Mouse (Mus musculus) thymus, adult 18-20 months (tissue): Measurements from ENCODE around the gene Wwox.

Source experiments
- DNase-seq, 2 experiments: peaks; one replicate each; pipeline ENCODE4 v3.0.0; 2022; ENCODE audit warnings: mixed read lengths in 2 of 2

The Wwox gene

DNA sequence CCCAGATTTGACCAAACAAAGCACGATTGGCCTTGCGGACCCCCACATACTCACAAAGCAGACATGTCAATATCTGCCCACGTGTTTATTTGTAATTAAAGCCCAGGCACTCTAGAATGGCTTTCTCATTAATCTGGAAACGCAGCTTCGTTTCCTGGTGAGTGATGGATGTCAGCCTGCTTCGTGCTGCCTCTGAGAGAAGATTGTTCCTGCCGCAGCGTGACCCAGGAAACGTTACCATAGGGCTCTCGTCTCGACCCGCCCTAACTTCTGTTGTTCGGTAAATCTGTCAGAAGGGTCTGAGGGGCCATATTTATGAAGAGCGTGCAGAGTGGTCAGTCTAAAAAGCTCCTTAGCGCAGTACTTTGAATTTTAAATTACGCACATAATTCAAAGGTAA lies 164.9 kb downstream of the Wwox start:
- no peak for DNase-seq

DNA sequence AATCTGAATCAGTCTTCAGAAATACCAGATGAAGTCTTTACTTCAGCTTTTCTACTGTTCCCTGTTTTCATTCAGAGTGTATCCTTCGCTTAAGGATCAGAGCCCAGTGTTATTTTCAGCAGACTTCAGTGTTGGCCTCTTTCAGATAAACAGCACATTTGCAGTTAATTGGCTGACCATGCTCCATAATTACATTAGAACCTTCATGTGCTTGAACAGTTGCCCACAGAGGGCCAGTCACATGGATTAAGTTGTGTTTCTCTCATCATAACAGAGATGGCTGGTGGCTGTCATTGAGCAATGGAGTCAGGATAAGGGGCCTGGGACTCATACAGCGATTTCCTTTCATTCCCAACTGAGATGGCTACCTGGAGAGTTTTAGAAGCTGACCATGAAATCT lies 166.2 kb downstream of the Wwox start:
- no peak for DNase-seq

DNA sequence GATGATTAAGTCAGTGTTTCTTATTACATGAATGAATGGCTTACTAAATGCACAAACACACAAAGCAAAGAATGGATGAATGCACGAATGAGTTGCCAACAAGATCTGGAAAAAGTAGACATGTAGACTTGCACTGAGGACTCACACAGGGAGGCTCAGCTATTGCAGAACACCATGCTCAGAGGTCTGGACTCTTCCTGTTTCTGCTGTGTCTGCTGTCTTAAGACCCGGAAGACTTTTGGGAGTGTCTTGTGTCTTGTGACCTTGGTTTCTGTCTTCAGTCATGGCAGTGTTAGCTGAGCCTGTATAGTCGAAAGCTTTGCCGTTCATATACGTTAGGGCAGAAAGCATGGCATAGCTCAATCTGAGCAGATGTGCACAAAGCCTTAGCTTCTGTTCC lies 169.9 kb downstream of the Wwox start:
- no peak for DNase-seq

DNA sequence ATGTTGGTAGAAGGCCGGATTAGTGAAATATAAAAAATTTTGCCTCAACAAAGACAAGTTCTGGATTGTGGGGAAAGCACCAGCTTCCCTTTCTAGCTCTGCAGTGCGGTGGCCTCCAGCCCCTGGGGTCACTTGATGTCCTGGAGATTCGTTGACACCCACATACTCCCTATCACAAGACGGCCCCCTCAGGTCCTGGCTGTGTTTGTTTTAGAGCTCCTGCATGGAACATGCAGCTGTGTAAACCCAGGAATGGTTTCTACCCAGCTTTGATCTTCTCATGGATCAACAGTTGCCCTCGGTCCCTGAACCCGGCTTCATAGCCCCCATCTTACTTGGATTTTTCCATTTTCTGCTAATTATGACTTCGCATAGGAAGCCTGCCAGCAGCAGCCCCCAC lies 171.6 kb downstream of the Wwox start:
- DNase-seq: no peak

DNA sequence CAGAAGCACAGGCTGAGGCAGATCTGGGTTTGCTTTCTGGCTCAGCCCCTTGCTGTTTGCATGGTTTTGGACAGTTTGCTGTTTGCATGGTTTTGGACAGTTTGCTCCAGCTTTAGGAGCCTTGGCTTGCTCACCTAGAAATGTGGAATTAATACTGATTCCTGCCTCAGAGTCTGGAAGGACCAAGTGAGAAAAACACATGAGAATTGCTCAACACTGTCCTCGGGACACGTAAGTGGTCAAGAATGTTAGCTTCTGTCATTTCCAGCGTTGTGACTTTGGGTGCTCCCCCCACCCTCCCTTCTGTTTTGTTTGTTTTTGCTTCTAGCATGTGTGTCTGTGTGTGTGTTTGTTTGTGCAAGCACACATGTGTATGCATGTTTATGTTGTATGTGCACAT lies 172.6 kb downstream of the Wwox start:
- no peak for DNase-seq

DNA sequence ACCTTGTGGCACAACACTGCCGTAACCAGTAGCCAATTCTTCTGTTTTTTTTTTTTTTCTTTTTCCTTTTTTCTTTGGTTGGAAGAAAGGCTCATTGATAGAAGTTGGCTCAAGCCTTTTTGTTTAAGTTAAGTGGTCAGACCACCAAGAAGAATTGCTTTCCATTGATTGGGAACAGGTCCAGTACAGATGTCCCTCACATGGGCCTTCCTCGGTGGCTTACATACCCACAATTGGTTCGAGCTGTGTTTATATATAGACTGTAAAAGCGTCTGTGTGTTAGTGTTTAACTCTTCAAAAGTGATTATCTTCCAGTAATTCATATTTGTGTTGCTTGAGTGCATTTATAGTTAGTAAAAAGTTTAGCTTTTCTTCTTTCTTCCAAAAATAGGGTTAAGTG lies 176.0 kb downstream of the Wwox start:
- DNase-seq: no peak

DNA sequence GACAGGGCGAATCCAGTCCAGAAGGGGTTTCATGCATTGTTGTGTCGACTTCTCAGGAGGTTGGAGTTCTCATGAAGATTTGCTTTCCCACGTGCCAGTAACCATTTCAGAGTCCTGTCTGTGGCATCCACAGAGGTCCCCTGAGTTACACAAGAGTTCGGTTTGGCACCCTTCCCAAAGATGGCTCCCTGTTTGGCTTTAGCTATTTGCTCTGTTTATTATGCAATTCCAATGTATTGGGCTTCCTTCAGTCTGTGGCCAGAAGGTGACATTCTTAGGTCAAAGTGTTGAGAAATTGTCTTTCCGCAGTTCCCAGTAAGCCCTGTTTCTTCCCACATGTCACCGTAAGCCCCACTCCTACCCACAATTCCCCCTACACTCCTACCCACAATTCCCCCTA lies 176.5 kb downstream of the Wwox start:
- no peak for DNase-seq

DNA sequence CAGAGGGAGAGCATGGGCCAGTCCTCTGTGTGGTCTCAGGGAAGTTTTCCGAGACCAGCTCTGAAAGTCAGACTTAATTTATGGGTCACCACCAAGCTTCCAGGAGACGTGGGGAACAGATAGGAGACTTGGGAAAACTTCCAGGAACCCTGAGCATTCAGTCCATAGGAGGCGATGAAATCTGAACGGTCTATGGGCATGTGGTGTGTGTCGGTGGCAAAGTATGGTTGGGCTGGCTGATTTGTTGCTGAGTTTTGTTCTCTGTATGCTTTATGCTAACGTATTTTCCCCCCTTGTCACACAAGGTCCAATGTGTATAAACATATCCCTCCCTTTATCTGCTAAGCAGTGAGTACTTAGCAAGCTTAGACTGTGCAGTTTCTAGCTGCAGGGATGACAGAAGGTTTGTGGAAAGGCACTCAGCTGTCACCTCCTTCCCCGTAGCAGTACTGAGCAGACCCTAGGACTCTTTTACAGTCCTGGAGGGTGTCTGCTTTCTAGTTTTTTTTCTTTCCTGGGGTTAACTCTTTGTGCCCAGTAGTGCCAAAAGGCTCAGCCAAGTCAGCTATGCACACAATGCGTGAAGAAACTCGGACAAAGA lies 179.6 kb downstream of the Wwox start:
- DNase-seq: no peak

DNA sequence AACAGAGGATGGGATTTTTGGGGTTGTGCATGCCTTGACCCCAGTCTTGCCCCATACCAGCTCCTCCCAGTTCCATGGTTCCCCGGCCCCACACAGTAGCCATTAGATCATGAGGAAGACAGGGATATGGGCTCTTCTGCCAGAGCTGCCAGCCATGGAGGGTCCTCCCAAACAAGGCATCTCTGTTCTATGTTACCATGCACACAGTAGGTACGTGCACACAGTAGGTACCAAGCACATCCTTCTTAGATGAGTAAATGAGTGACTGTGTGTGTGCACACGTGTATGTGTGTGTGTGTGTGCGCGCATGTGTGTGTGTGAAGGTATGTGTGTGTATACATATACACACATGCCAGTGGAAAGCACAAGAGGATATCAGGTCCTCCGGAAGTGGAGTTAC lies 185.9 kb downstream of the Wwox start:
- DNase-seq: no peak

DNA sequence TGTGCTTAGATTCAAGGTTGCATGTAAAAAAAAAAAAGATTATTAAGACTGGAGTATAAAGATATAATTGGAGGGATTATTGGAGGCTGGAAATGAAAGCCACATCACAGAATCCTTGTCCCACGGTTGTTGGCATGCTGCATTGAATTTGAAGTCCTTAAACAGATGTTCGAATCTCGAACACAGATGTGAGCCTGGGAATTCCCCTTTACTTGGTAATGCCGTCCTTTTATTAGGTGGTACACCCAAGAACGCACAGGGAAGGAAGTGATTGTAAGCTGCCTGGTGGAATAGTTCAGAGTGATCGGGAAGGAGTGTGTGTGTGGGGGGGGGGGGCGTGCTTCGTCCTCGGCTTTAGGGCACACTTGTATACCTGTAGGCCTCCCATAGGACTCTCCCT lies 187.4 kb downstream of the Wwox start:
- DNase-seq: no peak

DNA sequence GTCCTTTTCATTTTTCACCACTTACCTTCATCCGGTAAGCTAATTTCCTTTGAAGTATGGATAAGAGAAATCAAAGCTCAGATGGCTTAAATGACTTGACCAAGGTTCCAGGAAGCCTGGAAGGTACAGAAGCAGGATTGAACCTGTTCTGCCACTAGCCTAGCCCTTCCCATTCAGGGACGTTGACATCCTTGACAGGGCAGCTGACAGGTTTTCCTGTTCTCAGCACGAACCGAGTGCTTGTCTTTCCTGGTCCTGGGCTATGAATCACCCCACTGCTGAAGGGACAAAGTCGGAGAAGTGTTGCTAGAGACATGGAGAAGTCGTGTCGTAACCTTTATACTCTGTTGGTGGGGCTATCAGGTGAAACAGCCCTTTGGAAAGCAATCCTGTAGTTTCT lies 190.3 kb downstream of the Wwox start:
- no peak for DNase-seq

DNA sequence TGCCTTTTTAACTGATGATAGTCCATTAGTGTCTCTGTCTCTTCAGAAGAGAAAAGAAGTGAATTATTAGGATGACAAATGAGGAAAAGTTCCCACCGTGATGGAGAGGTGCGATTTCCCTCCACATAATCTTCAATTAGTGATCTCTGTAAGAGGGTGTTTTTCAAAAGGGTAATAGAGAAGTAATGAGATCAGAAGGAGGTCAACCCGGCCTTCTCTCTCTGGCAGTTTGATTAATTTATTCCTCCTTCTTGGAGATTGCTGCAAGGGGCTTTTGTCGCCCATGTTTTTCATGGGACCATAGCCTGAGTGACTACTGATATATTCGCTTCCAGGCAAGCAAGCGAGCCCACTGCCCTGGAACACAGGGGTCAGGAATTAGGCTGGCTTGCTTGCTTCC lies 191.6 kb downstream of the Wwox start:
- DNase-seq: no peak

DNA sequence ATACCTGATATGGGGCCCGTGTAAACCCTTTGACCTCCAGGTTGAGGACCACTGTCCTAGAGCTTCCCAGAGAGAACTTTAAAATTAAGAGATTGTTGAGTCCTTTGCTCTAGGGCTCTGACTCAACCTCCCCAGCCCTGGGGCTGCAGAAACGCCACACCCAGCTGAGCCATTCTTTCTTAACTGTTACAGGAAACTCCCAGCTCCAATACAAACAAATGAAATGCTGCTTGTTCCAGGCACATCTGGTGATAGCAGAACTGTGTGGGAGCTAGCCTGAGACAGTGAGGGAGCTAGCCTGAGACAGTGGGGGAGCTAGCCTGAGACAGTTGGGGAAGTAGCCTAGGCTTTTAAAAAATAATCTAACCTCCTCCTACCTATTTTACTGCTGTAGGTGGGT lies 194.7 kb downstream of the Wwox start:
- DNase-seq: no peak

DNA sequence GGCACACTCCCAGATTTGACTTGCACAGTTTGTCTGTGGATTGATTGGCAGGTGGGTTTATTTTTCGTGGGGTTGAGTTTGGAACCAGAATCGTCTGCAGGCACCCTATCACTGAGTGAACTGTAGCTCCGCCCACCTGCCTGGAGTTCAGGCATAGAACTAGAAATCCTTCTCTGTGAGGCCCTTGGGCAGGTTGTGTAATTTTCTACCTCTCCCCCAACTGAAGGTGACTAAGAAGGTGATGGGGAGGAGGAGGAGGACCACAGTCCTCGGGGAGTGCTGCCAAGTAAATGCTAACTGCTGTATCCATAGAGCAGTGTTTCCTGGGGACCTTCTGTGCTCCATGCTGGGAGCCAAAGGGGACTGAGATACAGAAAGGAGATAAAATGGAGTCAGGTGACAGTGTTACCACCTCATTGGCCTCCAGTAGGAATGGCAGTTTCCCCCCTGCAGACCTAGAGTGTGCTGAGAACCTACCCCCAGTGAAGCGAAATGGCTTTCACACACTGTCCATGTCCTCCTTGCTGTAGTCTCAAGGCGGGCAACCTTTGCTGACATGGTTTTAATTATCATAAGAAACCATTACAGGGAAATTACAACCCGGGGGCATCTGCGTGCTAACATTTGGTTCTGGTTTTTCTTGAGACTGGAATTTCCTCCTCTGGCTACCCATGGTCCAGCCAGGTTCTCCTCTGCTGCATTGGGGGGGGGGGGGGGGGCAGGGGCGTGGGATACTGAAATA lies 195.4 kb downstream of the Wwox start:
- no peak for DNase-seq

DNA sequence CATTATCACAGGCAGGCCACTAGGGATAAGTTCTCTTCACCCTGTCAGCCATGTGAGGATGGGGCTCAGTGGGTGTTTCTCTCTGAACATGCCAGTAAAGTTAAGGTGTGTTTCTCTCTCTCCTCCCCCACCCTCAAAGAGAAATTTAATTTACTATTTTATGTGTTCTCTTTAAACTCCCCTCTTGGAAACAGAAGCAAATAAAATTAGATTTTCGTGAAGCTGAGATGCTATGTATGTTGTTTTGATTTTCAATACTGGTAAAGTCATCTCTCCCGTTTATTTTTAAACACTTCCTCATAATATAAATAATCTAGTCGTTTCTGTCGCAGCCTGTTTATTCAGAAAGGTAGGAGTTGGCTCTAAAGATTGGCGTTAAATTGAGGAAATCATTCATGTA lies 196.9 kb downstream of the Wwox start:
- DNase-seq: no peak

DNA sequence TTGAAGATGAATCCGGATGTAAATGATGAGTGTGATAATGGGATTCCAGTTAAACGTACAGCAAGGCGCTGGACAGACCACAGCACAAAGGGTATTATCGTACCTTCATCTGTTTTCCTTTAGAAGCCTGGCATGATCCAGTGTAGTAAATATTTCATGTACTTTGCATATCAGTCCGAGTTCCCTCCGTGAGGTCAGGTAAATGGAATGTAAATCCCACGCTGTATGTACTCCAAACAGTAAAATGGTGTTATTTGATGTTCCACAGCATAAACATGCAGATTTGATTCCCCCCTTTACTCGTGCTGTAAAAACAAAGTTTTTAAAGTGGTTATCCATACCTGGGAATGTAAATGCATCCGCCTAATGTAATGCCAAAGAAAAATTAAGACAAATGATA lies 202.4 kb downstream of the Wwox start:
- no peak for DNase-seq

DNA sequence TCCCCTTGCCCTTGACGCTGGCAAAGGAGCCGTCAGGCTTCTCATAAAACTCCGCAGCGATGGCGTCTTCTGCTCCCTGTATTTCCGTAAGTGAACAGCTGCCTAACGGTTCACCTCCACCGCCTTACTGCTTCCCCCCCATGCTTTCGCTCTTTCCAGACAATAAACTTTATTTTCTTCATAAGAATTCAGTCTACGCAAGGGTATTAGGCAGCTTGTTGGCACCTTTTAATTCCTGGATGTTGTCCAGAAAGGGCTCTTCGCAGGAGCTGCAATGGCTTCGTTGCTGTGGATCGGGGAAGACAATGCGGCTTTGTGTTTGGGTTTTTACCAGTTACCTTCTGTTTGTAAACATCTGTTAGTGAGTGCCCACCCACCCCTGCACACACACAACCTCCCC lies 211.3 kb downstream of the Wwox start:
- no peak for DNase-seq

DNA sequence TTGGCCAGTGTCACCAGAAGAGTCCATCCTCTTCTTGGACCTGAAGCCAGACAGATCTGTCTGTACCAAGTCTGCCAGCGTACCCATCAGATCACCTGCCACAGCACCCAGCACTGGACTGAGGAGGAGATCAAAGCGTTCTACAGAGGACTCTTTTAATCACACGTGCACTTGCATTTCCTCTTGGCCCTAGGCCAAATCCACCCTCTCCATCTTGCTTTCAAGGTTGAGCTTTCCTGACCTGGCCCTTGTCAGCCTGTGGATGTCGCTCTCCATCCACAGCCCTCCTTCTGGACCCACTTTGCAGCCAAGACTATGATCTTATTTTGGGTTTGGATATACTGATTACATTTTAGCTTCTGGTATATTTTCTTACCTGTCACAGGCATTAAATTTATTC lies 218.3 kb downstream of the Wwox start:
- DNase-seq: no peak

DNA sequence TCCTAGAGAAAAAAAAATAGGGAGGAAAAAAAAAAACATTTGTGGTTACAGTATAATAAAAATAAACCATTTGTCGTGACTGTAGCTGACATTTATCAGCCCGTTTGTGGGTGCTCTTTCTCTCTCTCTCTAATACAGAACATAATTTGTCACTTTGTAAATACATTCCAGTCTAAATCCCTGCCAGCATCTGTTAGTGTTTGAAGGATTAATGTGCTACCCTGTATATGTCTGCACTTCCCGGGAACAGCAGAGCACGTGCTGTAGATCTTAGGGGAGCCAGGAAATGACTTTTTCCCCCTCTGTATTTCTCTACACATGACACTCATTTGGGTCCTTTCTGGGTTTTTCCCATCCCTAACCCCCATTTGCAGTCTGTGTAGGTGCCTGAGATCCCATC lies 219.0 kb downstream of the Wwox start:
- no peak for DNase-seq

DNA sequence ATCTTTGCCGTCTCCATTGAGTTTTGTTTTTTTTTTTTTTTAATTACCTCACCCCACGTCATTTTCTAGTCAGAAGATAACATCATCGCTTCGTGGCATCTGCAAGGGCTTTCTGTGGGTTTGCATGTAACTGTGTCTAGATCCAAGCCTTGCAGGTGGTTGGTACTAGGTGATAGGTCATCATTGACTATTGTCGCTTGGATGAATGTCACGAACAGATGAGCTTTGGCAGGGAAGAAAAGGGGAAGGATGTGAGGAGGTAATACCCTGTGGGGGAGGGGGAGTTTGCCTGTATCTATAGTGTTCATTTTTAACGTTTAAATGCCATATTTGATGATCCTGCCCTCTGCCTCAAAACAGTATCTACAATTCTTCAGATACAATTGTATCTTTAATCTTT lies 223.6 kb downstream of the Wwox start:
- peak in 1 of 2 experiments; percentile 6 for DNase-seq

DNA sequence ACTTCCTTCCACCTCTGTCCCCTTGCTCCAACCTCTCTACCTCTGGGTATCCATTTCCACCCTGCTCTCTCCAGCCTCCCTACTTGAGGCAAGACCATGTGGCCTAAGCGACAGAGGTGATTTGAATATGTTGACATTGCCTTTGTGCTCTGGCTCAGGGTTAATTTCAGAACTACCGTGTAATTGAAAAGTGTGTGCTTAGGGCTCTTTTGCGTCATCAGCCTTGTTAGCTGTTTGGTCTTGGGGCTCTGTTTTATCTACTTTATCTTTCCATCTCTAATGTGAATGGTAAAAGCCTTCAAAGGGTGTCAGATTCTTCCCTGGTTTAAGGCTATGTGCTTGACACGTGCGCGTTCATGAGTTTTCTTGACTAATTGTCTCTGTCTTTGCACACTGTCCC lies 226.1 kb downstream of the Wwox start:
- no peak for DNase-seq

DNA sequence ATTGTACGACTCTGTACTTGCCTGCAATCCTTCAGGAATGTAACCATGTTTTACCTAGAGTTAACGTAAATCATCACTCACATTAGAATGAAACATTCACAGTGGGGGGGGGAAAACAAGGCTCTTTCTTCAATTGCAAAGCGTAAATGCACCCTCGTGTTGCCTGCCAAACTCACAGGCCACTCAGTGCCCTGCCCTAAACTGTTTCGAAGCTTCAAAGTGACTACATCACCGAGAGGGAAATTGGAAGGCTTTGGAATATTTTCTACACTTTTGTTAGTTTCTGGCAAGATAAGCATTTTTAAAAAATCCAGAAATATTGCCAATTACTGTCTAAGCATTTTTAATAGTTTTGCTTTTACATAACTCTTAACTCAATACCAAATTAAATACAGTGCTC lies 231.3 kb downstream of the Wwox start:
- no peak for DNase-seq

DNA sequence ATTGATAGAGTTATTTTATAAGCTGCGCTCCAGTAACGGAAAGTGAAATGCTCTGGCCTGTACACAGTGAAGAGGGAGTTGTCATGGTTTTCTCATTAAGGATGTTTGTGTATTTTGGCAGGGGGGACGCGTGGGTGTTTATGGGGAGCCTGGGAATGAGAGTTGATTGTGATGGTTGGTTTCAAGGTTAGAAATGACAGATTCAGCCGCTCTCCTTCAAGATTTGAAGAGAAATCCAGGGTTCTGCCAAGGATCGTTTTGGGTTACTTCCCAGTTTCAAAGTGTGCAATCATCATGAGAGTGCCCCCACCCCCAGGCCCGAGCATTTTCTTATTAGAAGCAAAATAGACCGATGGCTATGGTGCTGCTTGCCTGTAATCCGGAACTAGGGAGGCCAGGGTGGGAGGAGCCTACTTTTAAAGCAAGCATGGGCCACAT lies 231.8 kb downstream of the Wwox start:
- DNase-seq: no peak

DNA sequence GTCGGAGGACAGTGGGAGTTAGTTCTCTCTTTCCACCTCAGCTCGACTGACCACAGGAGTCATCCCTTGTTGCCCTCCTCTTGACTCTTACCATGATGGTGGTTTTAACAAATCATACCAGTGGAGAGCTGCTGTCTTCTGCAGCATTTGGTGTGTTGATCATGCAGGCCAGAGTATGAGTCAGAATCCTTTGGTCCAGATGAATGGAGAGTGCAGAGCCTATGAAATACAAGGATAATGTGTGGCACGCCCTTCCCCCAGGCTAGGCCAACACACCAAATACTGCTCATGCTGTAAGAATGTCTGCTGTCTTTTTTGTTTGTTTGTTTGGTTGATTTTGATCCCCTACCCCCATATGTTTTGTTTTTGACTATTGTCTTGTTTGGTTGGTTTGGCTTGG lies 234.0 kb downstream of the Wwox start:
- no peak for DNase-seq

DNA sequence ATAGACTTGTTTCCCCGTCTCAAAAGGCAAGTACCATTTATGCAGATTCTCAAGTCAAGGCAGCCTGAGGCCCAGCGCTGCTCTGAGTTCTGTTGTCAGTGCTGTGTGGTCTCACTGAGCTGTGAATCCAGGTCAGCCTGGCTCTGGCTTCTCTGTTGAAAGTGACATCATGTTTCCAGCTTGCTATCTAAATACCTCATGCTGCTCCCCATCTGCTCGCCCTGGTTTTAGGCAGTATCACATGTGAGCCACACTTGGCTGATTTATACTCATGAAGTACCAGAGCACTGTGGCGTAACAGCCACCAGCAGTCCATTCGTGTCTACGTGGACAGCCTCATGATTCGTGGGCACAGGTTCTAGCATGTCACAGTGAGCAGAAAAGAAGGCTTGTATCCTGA lies 235.7 kb downstream of the Wwox start:
- DNase-seq: no peak
